ENCODE assay signal across 7 mouse cellular contexts in the genomic region with DNA sequence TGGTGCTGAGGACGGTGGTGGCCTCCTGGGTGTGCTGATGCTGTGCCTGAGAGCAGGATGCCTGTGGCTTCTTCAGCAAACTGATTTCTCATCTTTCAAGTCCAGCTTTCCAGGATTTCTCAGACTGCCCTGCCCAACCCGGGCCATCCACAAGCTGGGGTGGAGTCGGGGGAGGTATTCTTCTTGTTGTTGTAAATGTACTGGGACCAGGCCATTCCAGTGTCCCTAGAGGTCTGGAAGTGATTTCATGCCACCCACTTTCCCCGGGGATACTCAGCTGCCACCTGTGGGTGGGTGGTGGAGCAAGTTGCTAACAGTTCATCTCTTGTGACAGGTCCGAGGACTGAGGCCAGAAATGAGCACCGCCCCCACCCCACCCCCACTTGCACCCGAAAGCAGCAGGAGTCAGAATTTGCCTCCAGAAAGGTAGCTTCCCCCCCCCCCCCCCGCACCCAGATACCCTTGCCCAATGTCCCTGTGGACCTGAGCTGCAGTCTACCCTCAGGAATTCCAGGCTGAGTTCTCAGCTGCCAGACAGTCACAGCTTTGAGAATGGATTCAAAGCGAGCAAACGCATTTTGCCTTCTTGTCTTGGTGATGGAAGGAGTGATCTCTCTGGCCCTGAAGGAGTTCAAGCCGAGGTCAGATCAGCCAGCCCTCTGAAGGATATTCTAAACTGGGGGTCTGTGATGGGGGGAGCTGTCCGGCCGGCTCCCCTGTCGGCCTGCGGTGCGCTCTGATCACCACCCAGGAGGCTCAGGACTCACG. TPM values are rescaled to one million over a fixed set of nuclear protein-coding genes. Genes with fewer than 3 reads are reported as not detected.
DNase-seq lines count a peak whose midpoint lies in the region; ATAC-seq and TF ChIP-seq lines count a peak whose summit lies in the region.

No protein-coding gene starts in this region.

- WGBS in embryonic facial prominence, embryonic 10.5 days: 3% methylated on average over 17 of the region's 17 CpGs
- 2% methylated on average over 17 of the region's 17 CpGs for WGBS in hindbrain, postnatal 0 days
- WGBS in liver, postnatal 0 days (ENCODE audit: insufficient replicate concordance): 12% methylated on average over 17 of the region's 17 CpGs

- H3K36me3 ChIP-seq in testis, adult 2 months (ENCODE audit: control insufficient read depth, insufficient read depth, low read length): no peaks in the 10 kb centered on the region
- no peaks in the 10 kb centered on the region for H3K36me3 ChIP-seq in embryonic facial prominence, embryonic 10.5 days (replicated peaks)
- H3K36me3 ChIP-seq in hindbrain, postnatal 0 days (ENCODE audit: insufficient read depth, low read length): no peaks in the 10 kb centered on the region
- no peaks in the 10 kb centered on the region for H3K36me3 ChIP-seq in liver, postnatal 0 days (replicated peaks; ENCODE audit: insufficient read depth, low read length)

- no peak for TF ChIP-seq EP300 in liver, postnatal 0 days (IDR thresholded peaks at IDR 0.05; ENCODE audit: low read depth)

- H3K27me3 ChIP-seq in testis, adult 2 months (ENCODE audit: control insufficient read depth, insufficient read depth, low read length): no peaks in the 10 kb centered on the region
- H3K27me3 ChIP-seq in embryonic facial prominence, embryonic 10.5 days (replicated peaks; ENCODE audit: low read depth, poor library complexity, severe bottlenecking): peaks cover 30% of the 10 kb centered on the region
- H3K27me3 ChIP-seq in hindbrain, postnatal 0 days (ENCODE audit: insufficient read depth, low read length): no peaks in the 10 kb centered on the region
- no peaks in the 10 kb centered on the region for H3K27me3 ChIP-seq in liver, postnatal 0 days (ENCODE audit: insufficient read depth, low read length)

- no peak for TF ChIP-seq POLR2A in testis, adult 2 months (IDR thresholded peaks at IDR 0.05; ENCODE audit: control insufficient read depth, low read depth, low read length)

- H3K4me1 ChIP-seq in testis, adult 2 months (ENCODE audit: control insufficient read depth, insufficient read depth, low read length): peaks cover 20% of the 10 kb centered on the region; the same call in 1 of the 2 replicates
- peaks cover 68% of the 10 kb centered on the region for H3K4me1 ChIP-seq in embryonic facial prominence, embryonic 10.5 days
- H3K4me1 ChIP-seq in hindbrain, postnatal 0 days (ENCODE audit: insufficient read depth, low read length): peaks cover 12% of the 10 kb centered on the region; the same call in 1 of the 2 replicates
- H3K4me1 ChIP-seq in liver, postnatal 0 days (ENCODE audit: insufficient read depth): peaks cover 31% of the 10 kb centered on the region

- H3K4me2 ChIP-seq in hindbrain, postnatal 0 days (ENCODE audit: low read depth, low read length): peak overlapping the region; percentile 89
- H3K4me2 ChIP-seq in liver, postnatal 0 days (ENCODE audit: low read depth, low read length): peak overlapping the region; percentile 99

- peak overlapping the region; percentile 96 for H3K9ac ChIP-seq in hindbrain, postnatal 0 days (replicated peaks; ENCODE audit: low read length)
- peak overlapping the region; percentile 75 for H3K9ac ChIP-seq in liver, postnatal 0 days (replicated peaks)

- H3K4me3 ChIP-seq in testis, adult 2 months (ENCODE audit: control insufficient read depth, low read depth, low read length): peak overlapping the region; percentile 77
- H3K4me3 ChIP-seq in embryonic facial prominence, embryonic 10.5 days: peak overlapping the region; percentile 97
- H3K4me3 ChIP-seq in hindbrain, postnatal 0 days (ENCODE audit: low read length): peak overlapping the region; percentile 85
- H3K4me3 ChIP-seq in liver, postnatal 0 days (ENCODE audit: low read depth, low read length): peak overlapping the region; percentile 80

- no peak for DNase-seq in testis, postnatal 14 days (ENCODE audit: low spot score)
- DNase-seq in embryonic facial prominence, embryonic 10.5 days (ENCODE audit: low spot score): peak; percentile 52
- DNase-seq in hindbrain, postnatal 0 days (ENCODE audit: low spot score): no peak
- DNase-seq in liver, postnatal 0 days: peak; percentile 76
- peak; percentile 61 for DNase-seq in yolk sac, embryonic 10.5 days (ENCODE audit: low spot score)
- DNase-seq in gastrocnemius, adult 8-10 months (ENCODE audit: low spot score in 2 of 2): no peak

- TF ChIP-seq CTCF in testis, adult 2 months (IDR thresholded peaks at IDR 0.05; ENCODE audit: control insufficient read depth, insufficient read depth, insufficient replicate concordance, low read depth, low read length): no peak
- TF ChIP-seq CTCF in hindbrain, postnatal 0 days (IDR thresholded peaks at IDR 0.05; ENCODE audit: low read depth): peak; percentile 31; the same call in 1 of the 2 replicates
- TF ChIP-seq CTCF in liver, postnatal 0 days (IDR thresholded peaks at IDR 0.05; ENCODE audit: low read depth): peak; percentile 46

- no peak overlapping the region for H3K27ac ChIP-seq in testis, adult 2 months (ENCODE audit: control insufficient read depth, insufficient read depth, low read depth, low read length)
- H3K27ac ChIP-seq in embryonic facial prominence, embryonic 10.5 days (replicated peaks): peak overlapping the region; percentile 99
- peak overlapping the region; percentile 98 for H3K27ac ChIP-seq in hindbrain, postnatal 0 days
- peak overlapping the region; percentile 99 for H3K27ac ChIP-seq in liver, postnatal 0 days (ENCODE audit: low read depth)

- no peaks in the 10 kb centered on the region for H3K9me3 ChIP-seq in embryonic facial prominence, embryonic 10.5 days
- no peaks in the 10 kb centered on the region for H3K9me3 ChIP-seq in hindbrain, postnatal 0 days (ENCODE audit: low read length)
- H3K9me3 ChIP-seq in liver, postnatal 0 days (ENCODE audit: low read length): no peaks in the 10 kb centered on the region

- ATAC-seq in hindbrain, postnatal 0 days: no peak
- peak; percentile 4; the same call in 1 of the 2 replicates for ATAC-seq in liver, postnatal 0 days

RNA-seq across cellular contexts. Expression of gene Zmiz1, which starts 2.1 kb away (rescaled TPM):
- polyA plus RNA-seq in testis, adult 2 months (2012; rRNA removed): 9.1 and 10.0 TPM in 2 replicates
- 42.8 and 45.6 TPM in 2 replicates for polyA plus RNA-seq in embryonic facial prominence, embryonic 10.5 days (2016; fragmentation: Nextera tagmentation; extraction: Ambion mirVana)
- 129 and 135 TPM in 2 replicates for total RNA-seq in hindbrain, postnatal 0 days (2014; rRNA removed)
- 41.9 and 50.6 TPM in 2 replicates for polyA plus RNA-seq in hindbrain, postnatal 0 days (2015; fragmentation: Nextera tagmentation; extraction: Ambion mirVana)
- 3.6 and 4.3 TPM in 2 replicates for polyA plus RNA-seq in liver, postnatal 0 days (2015; fragmentation: Nextera tagmentation; extraction: Ambion mirVana)
- 10 to 100 TPM; 18.5 to 28.7 (median 21.8) TPM for total RNA-seq in gastrocnemius, adult 8-10 months (2022)

Comparison
In these comparisons a context has a peak if more than half of its experiments do, and no peak if none do; other contexts are left out.
1. DNase-seq: peak in embryonic facial prominence, embryonic 10.5 days (single experiment), liver, postnatal 0 days (single experiment) and yolk sac, embryonic 10.5 days (single experiment); none in testis, postnatal 14 days (single experiment), hindbrain, postnatal 0 days (single experiment) and gastrocnemius, adult 8-10 months (0 of 2).
2. Peak in every context shown above with its lines, with median percentiles within 50 percentile points of each other: H3K4me3 ChIP-seq.